Mouse (Mus musculus): ENCODE measurements at regions not wholly inside any gene's neighbourhood (a gene's known extent, or its start where the extent isn't known, plus 50 kb on each side); places are given as distances from the start of the nearest gene placed in this dataset.

DNA sequence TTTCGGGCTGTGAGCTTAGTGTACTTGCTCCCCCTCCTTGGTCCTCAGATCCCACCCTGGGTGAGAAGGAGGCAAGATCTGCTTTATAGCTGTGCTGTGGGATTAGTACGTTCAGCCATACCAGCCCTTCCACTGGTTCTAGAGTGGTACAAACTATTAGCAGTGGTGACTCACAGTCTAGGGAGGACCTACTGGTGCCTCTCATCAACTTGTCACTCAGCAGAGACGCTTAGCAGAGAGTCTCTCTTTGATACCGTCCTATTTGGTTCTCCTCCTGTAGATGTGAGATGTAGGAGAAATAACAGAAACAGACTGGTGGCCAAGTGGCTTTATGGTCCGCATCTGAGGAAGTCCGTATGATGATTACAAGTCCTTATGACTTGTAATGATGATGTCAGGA, 57.7 kb upstream of the 1700024P04Rik start:
- no peak for ATAC-seq
- no peaks in the 10 kb centered on the region for H3K36me3 ChIP-seq (ENCODE audit: control insufficient read depth, insufficient read depth)
- no peak overlapping the region for H3K27ac ChIP-seq (ENCODE audit: low read depth, low read length)
- H3K9me3 ChIP-seq (ENCODE audit: control insufficient read depth): 0 out of 2 replicates have a peak, but pooled peaks cover 2% of the 10 kb centered on the region
- H3K4me1 ChIP-seq (replicated peaks; ENCODE audit: control insufficient read depth, insufficient read depth, low read length): no peaks in the 10 kb centered on the region; the same call in 1 of the 2 replicates
- no peak for TF ChIP-seq CTCF (IDR thresholded peaks at IDR 0.05; ENCODE audit: low read depth)
- no peak overlapping the region for H3K4me2 ChIP-seq (replicated peaks; ENCODE audit: low read depth)
- H3K27me3 ChIP-seq (replicated peaks; ENCODE audit: control insufficient read depth, insufficient read depth, low read length): no peaks in the 10 kb centered on the region
- 90% methylated on average over 6 of the region's 6 CpGs for WGBS
- no peak overlapping the region for H3K9ac ChIP-seq (ENCODE audit: low read depth, low read length)
- H3K4me3 ChIP-seq (ENCODE audit: low read depth, low read length): no peak overlapping the region

DNA sequence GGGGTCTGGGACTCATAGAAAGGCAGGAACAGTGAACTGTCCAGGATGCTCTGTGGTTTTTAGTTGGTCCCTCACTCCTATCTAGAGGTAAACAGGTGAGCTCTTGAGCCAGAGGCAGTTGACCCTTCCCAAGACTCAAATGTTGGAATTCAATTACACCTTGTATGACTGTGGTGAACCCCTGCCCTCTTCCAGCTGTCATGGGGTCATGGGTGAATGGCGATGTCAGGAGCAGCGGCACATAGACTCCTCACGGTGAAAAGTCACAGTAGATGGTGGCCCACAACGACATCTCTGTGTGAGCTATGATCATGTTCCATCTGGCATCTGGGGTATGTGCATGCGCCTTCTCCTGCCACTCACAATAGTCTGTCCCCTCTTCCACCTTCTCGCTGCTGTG, 56.9 kb upstream of the 1700024P04Rik start:
- no peak overlapping the region for H3K9ac ChIP-seq (ENCODE audit: low read depth, low read length)
- H3K27ac ChIP-seq (ENCODE audit: low read depth, low read length): no peak overlapping the region
- no peak overlapping the region for H3K4me3 ChIP-seq (ENCODE audit: low read depth, low read length)
- no peak for ATAC-seq
- no peak overlapping the region for H3K4me2 ChIP-seq (replicated peaks; ENCODE audit: low read depth)
- H3K27me3 ChIP-seq (replicated peaks; ENCODE audit: control insufficient read depth, insufficient read depth, low read length): no peaks in the 10 kb centered on the region
- WGBS: 95% methylated on average over 6 of the region's 6 CpGs
- no peaks in the 10 kb centered on the region for H3K36me3 ChIP-seq (ENCODE audit: control insufficient read depth, insufficient read depth)
- TF ChIP-seq CTCF (IDR thresholded peaks at IDR 0.05; ENCODE audit: low read depth): no peak
- H3K4me1 ChIP-seq (replicated peaks; ENCODE audit: control insufficient read depth, insufficient read depth, low read length): no peaks in the 10 kb centered on the region; the same call in 1 of the 2 replicates
- H3K9me3 ChIP-seq (ENCODE audit: control insufficient read depth): 0 out of 2 replicates have a peak, but pooled peaks cover 2% of the 10 kb centered on the region

DNA sequence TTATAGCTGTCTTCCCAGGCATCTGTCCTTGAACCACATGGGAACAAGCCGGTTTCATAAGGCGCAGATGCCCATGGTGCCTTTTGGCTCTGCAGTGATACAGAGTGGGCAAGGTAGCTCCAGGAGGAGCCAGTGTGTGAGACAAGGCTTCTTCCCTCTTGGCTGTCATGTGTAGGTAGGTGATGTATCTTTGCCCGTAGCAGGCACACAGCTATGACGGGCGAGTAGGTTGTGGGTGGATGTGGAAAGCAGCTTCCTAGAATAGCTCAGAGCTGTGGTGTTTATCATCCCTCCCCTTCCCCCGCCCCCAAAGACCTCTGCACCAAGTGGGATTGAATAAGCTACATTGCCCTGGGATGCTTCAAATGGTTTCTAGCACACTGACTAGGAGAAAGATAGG, 56.5 kb upstream of the 1700024P04Rik start:
- H3K27me3 ChIP-seq (replicated peaks; ENCODE audit: control insufficient read depth, insufficient read depth, low read length): no peaks in the 10 kb centered on the region
- no peak overlapping the region for H3K4me3 ChIP-seq (ENCODE audit: low read depth, low read length)
- H3K9me3 ChIP-seq (ENCODE audit: control insufficient read depth): 0 out of 2 replicates have a peak, but pooled peaks cover 2% of the 10 kb centered on the region
- H3K9ac ChIP-seq (ENCODE audit: low read depth, low read length): no peak overlapping the region
- no peaks in the 10 kb centered on the region for H3K36me3 ChIP-seq (ENCODE audit: control insufficient read depth, insufficient read depth)
- no peak for ATAC-seq
- H3K4me1 ChIP-seq (replicated peaks; ENCODE audit: control insufficient read depth, insufficient read depth, low read length): no peaks in the 10 kb centered on the region; the same call in 1 of the 2 replicates
- TF ChIP-seq CTCF (IDR thresholded peaks at IDR 0.05; ENCODE audit: low read depth): no peak
- 90% methylated on average over 6 of the region's 6 CpGs for WGBS
- H3K27ac ChIP-seq (ENCODE audit: low read depth, low read length): no peak overlapping the region
- H3K4me2 ChIP-seq (replicated peaks; ENCODE audit: low read depth): no peak overlapping the region

- Histone ChIP-seq H3K36me3 (ENCODE audit: control insufficient read depth, insufficient read depth) (no peaks in the 10 kb centered on the region), H3K9me3 (ENCODE audit: control insufficient read depth) (0 out of 2 replicates have a peak, but pooled peaks cover 2% of the 10 kb centered on the region), H3K4me2 (replicated peaks; ENCODE audit: low read depth) (no peak overlapping the region), H3K4me1 (replicated peaks; ENCODE audit: control insufficient read depth, insufficient read depth, low read length) (no peaks in the 10 kb centered on the region; the same call in 1 of the 2 replicates), H3K9ac (ENCODE audit: low read depth, low read length) (no peak overlapping the region), H3K27me3 (replicated peaks; ENCODE audit: control insufficient read depth, insufficient read depth, low read length) (no peaks in the 10 kb centered on the region), H3K27ac (ENCODE audit: low read depth, low read length) (no peak overlapping the region), H3K4me3 (ENCODE audit: low read depth, low read length) (no peak overlapping the region)
- 88% methylated on average over 4 of the region's 4 CpGs for WGBS
- ATAC-seq: no peak
- no peak for TF ChIP-seq CTCF (IDR thresholded peaks at IDR 0.05; ENCODE audit: low read depth)
These were observed 55.8 kb upstream of the 1700024P04Rik start for GRCm38 (mm10) chr13:99040171-99040570.

GRCm38 (mm10) chr13:99039063-99039385, 54.7 kb upstream of the 1700024P04Rik start:
- TF ChIP-seq CTCF (IDR thresholded peaks at IDR 0.05; ENCODE audit: low read depth): no peak
- H3K9ac ChIP-seq (ENCODE audit: low read depth, low read length): no peak overlapping the region
- H3K4me2 ChIP-seq (replicated peaks; ENCODE audit: low read depth): no peak overlapping the region
- H3K36me3 ChIP-seq (ENCODE audit: control insufficient read depth, insufficient read depth): no peaks in the 10 kb centered on the region
- no peak overlapping the region for H3K4me3 ChIP-seq (ENCODE audit: low read depth, low read length)
- H3K4me1 ChIP-seq (replicated peaks; ENCODE audit: control insufficient read depth, insufficient read depth, low read length): no peaks in the 10 kb centered on the region; the same call in 1 of the 2 replicates
- no peak overlapping the region for H3K27ac ChIP-seq (ENCODE audit: low read depth, low read length)
- H3K27me3 ChIP-seq (replicated peaks; ENCODE audit: control insufficient read depth, insufficient read depth, low read length): no peaks in the 10 kb centered on the region
- WGBS: 52% methylated on average over 7 of the region's 7 CpGs
- ATAC-seq: peak; percentile 32; the same call in 1 of the 2 replicates
- H3K9me3 ChIP-seq (ENCODE audit: control insufficient read depth): no peaks in the 10 kb centered on the region

DNA sequence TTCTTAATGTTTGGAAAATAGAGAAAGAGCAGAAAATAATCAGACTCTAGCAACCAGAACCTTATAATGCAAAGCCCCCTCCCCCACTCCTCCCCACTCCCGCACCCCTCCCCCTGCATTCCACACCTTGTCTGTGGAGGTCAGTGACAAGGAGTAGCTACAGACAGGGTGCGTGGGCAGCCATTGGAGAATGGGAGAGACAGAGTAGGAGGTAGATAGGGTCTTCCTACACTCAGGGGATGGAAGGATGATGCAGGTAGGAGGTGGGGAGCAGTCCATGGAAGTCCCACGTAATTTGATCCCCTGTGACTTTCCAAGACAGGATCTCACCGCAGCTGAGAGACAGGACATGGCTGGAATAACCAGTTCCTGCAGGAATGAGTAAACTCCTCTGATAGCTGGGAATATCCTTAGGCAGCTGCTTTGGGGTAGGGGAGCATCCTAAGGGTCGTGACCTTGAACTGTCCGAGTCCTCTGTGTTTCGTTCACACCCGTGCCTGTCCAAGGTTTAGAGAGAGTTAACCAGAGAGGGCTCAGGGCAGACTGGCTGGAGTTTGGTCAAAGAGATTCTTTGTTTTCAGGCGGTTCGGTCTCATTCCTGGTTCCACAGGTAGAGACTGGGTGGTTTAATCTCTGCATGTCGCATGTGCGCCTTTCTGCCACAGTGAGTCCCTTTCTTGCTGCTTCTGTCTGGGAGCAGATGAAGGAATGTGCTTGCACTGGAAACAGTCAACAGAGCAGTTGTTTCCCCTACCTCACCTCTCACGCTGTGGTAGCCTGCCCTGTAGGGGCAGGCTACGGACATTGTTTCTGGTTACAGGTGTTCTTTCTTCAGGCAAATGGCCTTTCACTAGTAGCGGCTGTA, 54.1 kb upstream of the 1700024P04Rik start:
- H3K4me3 ChIP-seq (ENCODE audit: low read depth, low read length): no peak overlapping the region
- no peaks in the 10 kb centered on the region for H3K9me3 ChIP-seq (ENCODE audit: control insufficient read depth)
- ATAC-seq: peak; percentile 18; the same call in 1 of the 2 replicates
- H3K9ac ChIP-seq (ENCODE audit: low read depth, low read length): no peak overlapping the region
- H3K27me3 ChIP-seq (replicated peaks; ENCODE audit: control insufficient read depth, insufficient read depth, low read length): no peaks in the 10 kb centered on the region
- H3K27ac ChIP-seq (ENCODE audit: low read depth, low read length): no peak overlapping the region
- peak; percentile 16; the same call in 1 of the 2 replicates for TF ChIP-seq CTCF (IDR thresholded peaks at IDR 0.05; ENCODE audit: low read depth)
- H3K4me2 ChIP-seq (replicated peaks; ENCODE audit: low read depth): no peak overlapping the region
- 42% methylated on average over 15 of the region's 15 CpGs for WGBS
- H3K36me3 ChIP-seq (ENCODE audit: control insufficient read depth, insufficient read depth): no peaks in the 10 kb centered on the region
- no peaks in the 10 kb centered on the region; the same call in 1 of the 2 replicates for H3K4me1 ChIP-seq (replicated peaks; ENCODE audit: control insufficient read depth, insufficient read depth, low read length)

Data from intestine, postnatal 0 days (tissue).